Mouse (Mus musculus): ENCODE results near the gene Lsm3.

- TF ChIP-seq CTCF (IDR thresholded peaks at IDR 0.05; ENCODE audit: control insufficient read depth, insufficient read depth, insufficient read length) (no peak), USF1 (IDR thresholded peaks at IDR 0.05; ENCODE audit: low read depth) (no peak), FOSL1 (IDR thresholded peaks at IDR 0.05; ENCODE audit: insufficient read depth, low read length, poor library complexity, severe bottlenecking) (no peak), MAX (IDR thresholded peaks at IDR 0.05) (peak; percentile 75)
Observed at GRCm38 (mm10) chr6:91515545-91516449, at the start of gene Lsm3, which contains the start of gene Xpc.
